Mouse (Mus musculus) ovary, adult 18-20 months (tissue): ENCODE measurements around the gene Etfrf1.

ENCODE experiments used
- DNase-seq: peaks from one replicate; pipeline ENCODE4 v3.0.0; 2022; ENCODE audit warnings: low spot score, mixed read lengths

The Etfrf1 gene

DNA sequence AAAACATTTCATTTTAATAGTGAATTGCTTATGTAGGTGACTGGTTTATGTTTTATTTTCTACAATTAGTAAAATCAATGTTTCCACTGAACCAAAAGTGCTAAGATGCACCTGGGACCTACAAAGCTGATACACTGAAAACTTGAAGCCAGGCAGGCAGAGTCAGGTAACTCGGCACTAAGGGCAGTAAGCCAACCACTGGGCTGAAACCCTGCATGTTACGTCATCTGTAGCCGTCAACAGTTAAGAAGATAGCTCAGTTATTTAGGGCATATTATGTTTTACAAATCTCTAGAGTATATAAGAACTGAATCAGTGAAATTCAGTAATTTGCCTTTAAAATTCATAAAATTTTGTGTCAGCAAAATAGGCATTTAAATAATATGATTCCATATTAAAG is 15.4 kb downstream of the Etfrf1 start:
- DNase-seq, result no peak

DNA sequence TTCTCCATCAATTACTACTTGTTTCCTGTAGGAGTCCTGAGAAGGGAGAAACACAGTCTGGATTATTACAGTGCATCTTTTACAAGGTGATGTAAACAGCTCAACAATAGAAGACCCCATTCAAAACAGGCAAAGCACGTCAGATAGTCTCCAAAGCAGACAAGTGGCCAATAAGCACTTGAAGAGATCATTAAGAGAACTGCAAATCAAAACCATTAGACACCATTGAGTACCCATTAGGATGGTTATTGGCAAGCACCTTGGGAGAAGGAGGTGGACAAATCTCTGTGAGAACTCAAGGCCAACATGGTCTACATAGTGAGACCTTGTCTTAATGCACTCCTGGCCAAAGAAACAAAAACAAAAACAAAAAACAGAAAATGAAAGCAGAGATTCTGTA is 23.5 kb downstream of the Etfrf1 start:
- no peak for DNase-seq

- DNase-seq, result no peak
Observed at GRCm38 (mm10) chr6:145235367-145235766, 24.4 kb downstream of the Etfrf1 start.

DNA sequence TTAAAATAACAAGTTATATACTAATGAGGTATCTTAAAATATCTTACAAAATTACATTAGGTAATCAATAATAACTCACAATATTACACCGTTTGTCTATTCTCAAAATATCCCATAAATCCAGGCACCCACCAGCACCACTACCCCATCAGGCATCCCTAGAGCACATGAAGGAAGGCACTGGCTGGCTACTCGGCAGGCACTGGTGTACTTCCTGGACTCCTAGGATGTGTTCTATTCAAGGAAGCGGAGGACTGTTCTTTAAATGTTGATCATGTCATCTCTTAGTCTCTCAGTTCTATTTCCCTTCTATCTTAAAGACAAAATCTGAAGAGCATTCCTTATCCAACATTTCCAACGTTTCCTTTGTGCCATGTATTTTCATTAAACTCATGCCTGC is 26.2 kb downstream of the Etfrf1 start:
- DNase-seq, result no peak

- DNase-seq, result no peak
Observed at GRCm38 (mm10) chr6:145240285-145240684, 29.4 kb downstream of the Etfrf1 start.

GRCm38 (mm10) chr6:145242521-145242920 is 31.6 kb downstream of the Etfrf1 start:
- no peak for DNase-seq

GRCm38 (mm10) chr6:145246841-145247240 is 35.9 kb downstream of the Etfrf1 start:
- no peak for DNase-seq

GRCm38 (mm10) chr6:145247886-145248285 is 37.0 kb downstream of the Etfrf1 start:
- DNase-seq, result no peak

- DNase-seq, result peak; percentile 11
Observed at GRCm38 (mm10) chr6:145249291-145250184, 38.6 kb downstream of the Etfrf1 start.

- peak; percentile 90 for DNase-seq
Observed at GRCm38 (mm10) chr6:145250185-145250791, 39.4 kb downstream of the Etfrf1 start, which contains the start of gene Kras. Gene Kras, minus strand, starts transcription at chr6:145250239.

DNA sequence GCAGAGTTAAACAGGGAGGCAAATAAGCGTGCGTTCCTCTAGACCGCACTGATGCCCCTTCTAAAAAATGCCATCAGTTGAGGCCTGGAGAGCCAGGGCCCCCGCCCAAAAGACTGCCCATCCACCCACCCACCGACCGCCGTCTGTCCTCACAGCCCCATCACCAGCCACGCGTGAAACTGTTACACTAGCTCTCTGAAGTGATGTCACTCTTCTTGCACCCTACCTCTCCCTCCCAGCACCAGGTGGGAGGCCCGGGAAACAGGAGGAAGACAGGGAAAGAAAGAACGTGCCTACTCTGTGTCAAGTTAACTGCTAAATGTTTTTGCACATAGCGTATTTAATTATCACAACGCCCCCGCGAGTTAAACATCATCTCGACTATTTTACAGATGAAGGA is 39.9 kb downstream of the Etfrf1 start:
- no peak for DNase-seq

DNA sequence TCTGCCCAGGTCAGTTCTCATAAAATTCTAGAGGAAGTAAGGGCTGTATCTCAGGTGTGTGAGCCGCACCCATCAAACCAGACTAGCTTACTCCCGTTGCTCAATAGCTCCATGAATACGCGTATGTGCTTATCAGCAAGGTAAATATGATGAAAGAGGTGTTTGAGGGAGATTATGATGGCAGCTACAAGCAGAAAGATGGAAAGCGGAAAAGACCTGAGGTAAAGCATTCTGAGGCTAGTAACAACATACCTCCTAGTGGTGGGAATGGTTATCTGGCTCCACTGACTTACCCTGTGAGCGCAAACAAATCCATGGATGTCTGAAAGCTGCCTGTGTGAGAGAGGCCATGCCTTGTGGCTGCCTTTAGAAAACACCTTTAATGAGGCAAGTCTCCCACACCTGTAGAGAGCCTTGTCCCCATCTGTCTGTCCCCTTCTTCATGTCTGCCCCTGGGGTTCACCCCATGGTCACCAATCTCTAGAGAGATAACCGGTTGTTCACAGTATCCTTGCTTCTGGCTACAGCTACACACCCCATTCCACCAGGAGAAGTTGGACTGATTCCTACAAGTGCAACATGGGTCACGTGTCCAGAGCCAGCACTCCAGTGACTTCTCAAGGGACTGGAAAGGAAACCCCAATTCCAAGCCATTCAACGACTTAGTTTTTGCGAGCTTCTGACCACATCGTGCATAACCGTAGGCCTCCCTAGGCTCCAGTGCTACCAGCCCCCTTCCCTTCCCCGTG is 45.2 kb downstream of the Etfrf1 start:
- DNase-seq, result no peak

DNA sequence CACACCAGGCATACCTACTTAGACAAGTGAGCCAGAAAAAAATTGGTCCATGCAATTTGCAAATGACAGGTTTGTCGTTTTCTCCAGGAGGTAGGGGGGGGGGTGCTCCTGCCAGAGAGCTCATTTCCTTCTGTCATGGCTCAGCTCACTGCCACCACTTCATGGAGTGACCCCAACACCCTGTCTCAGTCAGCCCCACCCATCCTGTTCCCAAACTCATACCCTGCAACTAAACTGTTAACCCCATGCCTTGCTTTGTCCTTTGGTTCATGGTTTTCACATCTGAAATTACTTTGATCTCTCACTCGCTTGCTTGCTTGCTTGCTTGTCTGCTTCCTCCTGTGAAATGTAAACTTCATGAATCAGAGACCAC is 45.8 kb downstream of the Etfrf1 start:
- DNase-seq, result no peak

- no peak for DNase-seq
Observed at GRCm38 (mm10) chr6:145262314-145262713, 51.4 kb downstream of the Etfrf1 start.
